29 mouse cellular contexts compared by ENCODE assay signal in the genomic region with DNA sequence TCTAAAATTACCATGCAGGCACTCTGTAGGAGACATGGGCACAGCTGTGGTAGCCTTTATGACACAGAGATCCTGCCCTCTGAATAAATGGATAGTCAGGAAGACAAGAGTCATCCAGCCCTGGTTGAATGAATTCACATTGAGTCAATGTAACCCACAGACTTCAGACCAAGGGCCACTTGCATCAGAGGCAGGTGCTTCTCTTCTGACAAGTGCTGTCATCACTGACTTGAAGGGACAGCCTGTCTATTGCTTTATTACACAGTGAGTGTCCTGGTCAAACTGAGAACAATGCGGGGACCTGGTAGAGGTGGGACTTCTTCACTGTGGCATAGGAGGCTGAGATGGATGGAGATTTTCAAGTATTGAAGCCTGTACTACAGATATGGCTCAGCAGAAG.
"Had no signal": no experiment of that assay in that cellular context is flagged by ENCODE, and none has a peak within 500 bp of the region (broad histone marks: within the 10 kb centered on the region; RNA-seq: fewer than 3 reads in every experiment).

No protein-coding gene starts in this region.

- H3K9ac ChIP-seq: limb, embryonic 12.5 days; limb, embryonic 13.5 days; limb, embryonic 15.5 days; liver, embryonic 12.5 days; liver, embryonic 13.5 days; liver, embryonic 14.5 days; liver, embryonic 15.5 days; liver, postnatal 0 days; lung, embryonic 14.5 days; lung, embryonic 15.5 days; midbrain, embryonic 12.5 days; midbrain, embryonic 13.5 days; midbrain, embryonic 15.5 days; neural tube, embryonic 12.5 days had no signal

- DNase-seq: left cerebral cortex, postnatal 4 days; liver; liver, embryonic 13.5 days; liver, postnatal 0 days; lung, adult 18-20 months; lung, adult 2 months; lung, embryonic 14.5 days; lung, postnatal 10 days; lung, postnatal 14 days; lung, postnatal 36 days; lung, postnatal 4 days; midbrain, embryonic 14.5 days had no signal

- H3K4me1 ChIP-seq: limb, embryonic 10.5 days; limb, embryonic 15.5 days; liver, embryonic 12.5 days; liver, embryonic 13.5 days; liver, embryonic 15.5 days; lung, embryonic 15.5 days; megakaryocyte, embryonic 14.5 days; midbrain, embryonic 12.5 days; midbrain, embryonic 13.5 days; midbrain, embryonic 15.5 days; neural tube, embryonic 12.5 days had no signal

- H3K27me3 ChIP-seq: limb, embryonic 12.5 days; limb, embryonic 13.5 days; limb, embryonic 15.5 days; liver, embryonic 12.5 days; liver, embryonic 13.5 days; liver, embryonic 15.5 days; lung, embryonic 15.5 days; megakaryocyte, embryonic 14.5 days; midbrain, embryonic 12.5 days; midbrain, embryonic 13.5 days; midbrain, embryonic 15.5 days; neural tube, embryonic 12.5 days had no signal

- H3K27ac ChIP-seq: limb, embryonic 10.5 days; limb, embryonic 12.5 days; limb, embryonic 13.5 days; limb, embryonic 15.5 days; liver, embryonic 12.5 days; liver, embryonic 13.5 days; liver, embryonic 14.5 days; liver, embryonic 15.5 days; lung, embryonic 15.5 days; macrophage; midbrain, embryonic 10.5 days; midbrain, embryonic 12.5 days; midbrain, embryonic 13.5 days; midbrain, embryonic 15.5 days; neural tube, embryonic 12.5 days had no signal

- H3K36me3 ChIP-seq: limb, embryonic 10.5 days; limb, embryonic 12.5 days; limb, embryonic 13.5 days; limb, embryonic 15.5 days; liver, embryonic 12.5 days; liver, embryonic 13.5 days; liver, embryonic 15.5 days; lung, embryonic 15.5 days; midbrain, embryonic 10.5 days; midbrain, embryonic 12.5 days; midbrain, embryonic 13.5 days; midbrain, embryonic 15.5 days; neural tube, embryonic 12.5 days had no signal

- H3K4me3 ChIP-seq: limb, embryonic 10.5 days; limb, embryonic 12.5 days; limb, embryonic 13.5 days; limb, embryonic 15.5 days; liver, embryonic 12.5 days; liver, embryonic 13.5 days; liver, embryonic 15.5 days; lung, embryonic 15.5 days; megakaryocyte, embryonic 14.5 days; midbrain, embryonic 10.5 days; midbrain, embryonic 12.5 days; midbrain, embryonic 13.5 days; midbrain, embryonic 15.5 days; neural tube, embryonic 12.5 days had no signal

- H3K4me2 ChIP-seq: limb, embryonic 12.5 days; limb, embryonic 13.5 days; limb, embryonic 15.5 days; liver, embryonic 11.5 days; liver, embryonic 12.5 days; liver, embryonic 13.5 days; liver, embryonic 15.5 days; lung, embryonic 14.5 days; lung, embryonic 15.5 days; midbrain, embryonic 11.5 days; midbrain, embryonic 12.5 days; midbrain, embryonic 13.5 days; midbrain, embryonic 15.5 days; neural tube, embryonic 12.5 days had no signal
